Mouse (Mus musculus): Measurements from ENCODE around the gene Tle4.

The Tle4 gene

DNA sequence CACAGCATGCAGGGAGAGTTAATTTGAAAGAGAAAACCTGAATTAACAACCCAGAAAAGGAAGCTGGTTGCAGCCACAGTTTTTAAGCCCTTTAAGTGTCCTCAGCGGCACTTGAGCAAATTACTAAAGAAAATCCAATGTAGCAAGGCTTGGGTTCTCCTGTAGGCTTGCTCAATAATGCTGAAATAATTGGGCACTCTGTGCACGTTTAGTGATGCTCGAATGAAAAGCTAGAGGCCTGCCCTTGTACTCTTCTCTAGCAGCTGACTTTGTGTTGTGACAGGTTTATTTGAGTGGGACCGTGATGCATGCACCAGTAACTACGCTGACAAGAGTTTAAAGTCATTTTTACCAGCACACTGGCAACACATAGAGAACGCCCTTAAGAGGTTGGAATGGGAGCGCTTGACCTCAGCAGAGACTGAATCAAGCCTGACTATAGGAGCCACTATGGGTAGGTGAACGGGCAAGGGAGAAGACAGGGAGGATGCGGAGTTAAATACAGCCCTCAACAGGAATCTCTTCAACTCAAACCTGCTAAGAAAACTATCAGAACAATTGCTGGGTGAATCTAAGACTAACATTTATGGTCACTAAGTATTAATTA is 79.3 kb downstream of the Tle4 start:
- peak; percentile 25 for DNase-seq

DNA sequence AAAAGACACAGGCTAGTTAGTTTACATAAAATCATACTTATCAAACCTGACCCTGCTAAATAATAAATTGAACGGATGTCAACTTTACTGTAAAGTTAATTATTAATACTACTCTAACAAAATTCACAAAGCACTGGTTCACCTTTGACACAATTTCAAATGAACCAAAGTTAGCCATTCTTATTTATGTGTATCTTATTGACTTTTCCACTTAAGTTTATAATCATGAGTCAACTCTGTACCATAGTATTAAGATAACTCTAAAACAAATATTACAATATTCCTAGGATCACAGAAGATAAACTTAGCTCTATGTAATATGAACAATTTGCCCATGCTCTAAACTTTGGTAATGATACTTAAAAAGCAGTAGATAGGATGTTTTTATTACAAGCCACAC is 81.4 kb downstream of the Tle4 start:
- no peak for DNase-seq

GRCm38 (mm10) chr19:14508819-14509218 is 89.0 kb downstream of the Tle4 start:
- DNase-seq: no peak

- DNase-seq: no peak
These were observed 89.9 kb downstream of the Tle4 start for GRCm38 (mm10) chr19:14507911-14508310.

DNA sequence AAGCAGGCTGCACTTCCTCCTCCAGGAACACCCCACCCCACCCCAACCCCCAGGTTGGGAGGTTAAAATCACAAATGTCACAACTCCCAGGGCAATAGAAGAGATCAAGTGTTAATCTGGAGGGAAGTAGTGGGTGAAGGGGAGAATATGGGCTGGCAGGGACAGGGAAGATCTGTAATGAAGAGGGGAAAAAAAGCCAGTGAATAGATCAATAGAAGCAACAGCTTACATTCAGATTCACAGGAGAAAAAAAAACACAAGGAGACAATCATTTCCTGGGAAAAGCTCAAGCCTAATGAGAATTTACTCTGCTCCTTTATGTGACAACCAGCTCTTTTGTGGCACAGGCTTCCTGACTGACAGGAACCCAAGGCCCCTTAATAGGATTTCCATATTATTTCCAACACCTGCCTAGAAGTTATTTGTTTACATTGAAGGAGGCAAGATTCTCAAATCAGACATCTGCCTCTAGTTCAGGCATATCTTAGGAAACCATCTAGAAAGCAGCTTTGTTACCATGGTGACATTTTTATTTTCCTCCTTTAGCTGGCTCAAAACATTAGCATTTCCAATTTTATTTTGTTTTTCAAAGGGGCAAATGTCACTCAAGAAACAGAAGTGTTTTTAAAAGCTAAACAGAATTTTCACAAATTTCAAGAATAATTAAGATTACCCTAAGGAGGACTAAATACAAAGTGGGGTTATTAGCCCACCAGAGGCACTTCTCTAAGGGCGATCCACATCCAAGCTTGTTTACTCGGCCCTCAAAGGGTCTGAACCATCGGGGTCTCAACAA is 90.8 kb downstream of the Tle4 start:
- DNase-seq: no peak

DNA sequence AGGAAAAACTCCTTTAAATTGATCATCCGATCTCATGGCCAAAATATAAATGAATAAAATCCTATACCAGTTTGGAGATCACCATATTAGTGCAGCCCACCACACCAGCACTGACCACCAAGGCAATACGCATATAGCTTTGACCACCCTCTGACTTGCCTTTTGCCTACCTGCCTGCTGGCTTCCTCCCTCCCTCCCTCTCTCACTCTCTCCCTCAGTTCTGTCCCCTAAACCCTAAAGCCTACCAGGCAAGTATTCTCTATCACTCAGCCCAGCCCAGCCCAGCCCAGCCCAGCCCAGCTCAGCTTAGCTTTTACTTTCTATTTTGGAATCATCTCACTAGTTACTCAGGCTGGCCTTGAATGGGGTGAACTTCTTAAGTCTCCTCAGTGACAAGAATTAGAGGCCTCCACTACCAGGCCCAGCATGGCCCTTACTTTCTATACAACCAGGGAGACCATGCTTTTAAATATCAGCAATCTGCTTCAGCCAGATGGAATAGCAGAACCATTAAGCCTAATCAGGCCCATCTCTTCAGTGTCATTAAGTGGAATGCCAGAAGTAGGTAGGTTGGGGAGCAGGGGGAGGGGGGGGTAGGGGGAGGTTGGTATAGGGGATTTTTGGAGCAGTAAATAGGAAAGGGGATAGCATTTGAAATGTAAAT is 91.8 kb downstream of the Tle4 start:
- DNase-seq: no peak

GRCm38 (mm10) chr19:14505401-14505800 is 92.5 kb downstream of the Tle4 start:
- DNase-seq: no peak

- DNase-seq: no peak
These were observed 94.0 kb downstream of the Tle4 start for GRCm38 (mm10) chr19:14503862-14504261.

GRCm38 (mm10) chr19:14502234-14502633 is 95.6 kb downstream of the Tle4 start:
- no peak for DNase-seq

- DNase-seq: no peak
These were observed 97.9 kb downstream of the Tle4 start for GRCm38 (mm10) chr19:14499835-14500425.

DNA sequence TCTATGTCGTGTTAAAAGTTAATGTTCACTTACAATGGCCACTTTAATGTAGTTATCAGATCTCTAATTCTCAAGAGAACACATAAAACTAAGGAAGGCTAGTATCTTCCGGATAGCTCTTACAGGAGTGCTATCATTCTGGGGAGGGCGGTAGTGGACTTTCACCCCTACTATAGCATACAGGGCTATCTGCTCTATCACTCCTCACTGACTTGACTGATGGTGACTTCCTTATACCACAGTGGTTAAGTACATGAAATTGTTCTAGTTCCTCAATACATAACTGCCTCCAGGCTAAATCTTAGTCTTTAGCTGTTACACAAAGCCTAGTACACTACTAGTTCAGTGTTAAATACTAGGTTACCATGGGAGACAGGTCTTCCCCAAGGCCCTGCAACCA is 104.8 kb downstream of the Tle4 start:
- DNase-seq: no peak

- DNase-seq: no peak
These were observed 110.7 kb downstream of the Tle4 start for GRCm38 (mm10) chr19:14487180-14487579.

- no peak for DNase-seq
These were observed 112.7 kb downstream of the Tle4 start for GRCm38 (mm10) chr19:14485176-14485575.

DNA sequence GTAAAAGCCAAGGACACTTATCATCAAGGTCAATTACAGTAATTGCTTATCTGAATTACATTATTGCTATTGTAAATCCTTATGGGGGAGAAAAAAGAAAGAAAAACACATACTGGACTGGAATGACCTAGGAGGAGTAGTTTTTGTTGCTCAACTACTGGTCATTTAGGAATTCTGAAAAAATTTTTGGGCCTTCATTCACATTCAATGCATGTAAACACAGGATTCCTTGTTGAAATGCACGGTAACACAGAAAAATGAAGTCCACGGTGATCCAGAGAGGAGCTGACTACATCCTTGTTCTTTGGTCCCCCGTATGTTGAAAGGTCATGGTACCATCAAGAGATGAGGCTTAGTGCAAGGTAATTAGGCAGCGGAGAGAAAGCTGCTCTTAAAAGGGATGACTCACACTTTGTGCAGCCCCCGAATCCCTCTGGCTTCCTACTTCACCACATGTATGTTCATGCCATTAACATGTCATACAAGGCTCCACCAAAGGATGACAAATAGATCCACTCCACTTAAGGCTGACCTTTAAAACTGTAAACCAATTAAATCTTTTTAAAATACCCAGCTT is 115.2 kb downstream of the Tle4 start:
- no peak for DNase-seq

GRCm38 (mm10) chr19:14481796-14482561 is 115.9 kb downstream of the Tle4 start:
- no peak for DNase-seq

- DNase-seq: no peak
These were observed 118.1 kb downstream of the Tle4 start for GRCm38 (mm10) chr19:14479711-14480110.

DNA sequence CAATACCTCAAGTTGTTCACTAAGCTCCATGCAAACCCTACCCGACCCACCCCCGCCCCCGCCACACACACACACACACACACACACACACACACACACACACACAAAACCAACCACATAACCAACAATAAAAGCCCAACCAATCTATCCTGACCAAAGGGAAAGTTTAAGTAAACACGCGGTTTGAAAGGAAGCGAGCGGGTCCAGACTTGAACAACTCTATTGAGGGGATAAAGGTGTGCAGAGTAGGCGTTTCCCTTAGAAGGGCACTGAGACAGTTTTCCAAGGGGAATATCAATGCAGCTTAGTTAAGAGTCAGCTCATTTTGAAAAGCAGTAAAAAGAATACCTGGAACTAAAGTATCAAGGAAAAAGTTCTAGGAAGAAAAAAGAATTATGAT is 128.5 kb downstream of the Tle4 start:
- no peak for DNase-seq

DNA sequence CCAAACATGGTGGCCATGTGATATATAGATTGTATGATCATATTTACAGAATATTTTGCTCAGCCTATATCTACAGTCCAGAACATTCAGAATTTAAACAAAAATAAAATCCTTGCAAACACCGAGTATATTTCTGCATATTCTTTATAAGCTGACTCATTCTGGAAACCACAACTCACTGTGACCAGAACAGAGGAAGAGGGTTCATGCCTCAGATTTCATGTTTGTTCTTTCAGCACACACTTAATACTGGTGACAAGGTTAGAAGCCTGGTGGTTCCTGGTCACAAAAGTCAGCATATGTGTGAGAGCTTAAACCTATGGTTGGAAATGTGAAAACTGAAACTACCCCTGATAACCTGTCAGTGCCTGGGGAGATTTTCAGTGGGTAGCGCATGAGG is 129.1 kb downstream of the Tle4 start:
- DNase-seq: no peak

- DNase-seq: no peak
These were observed 131.8 kb downstream of the Tle4 start for GRCm38 (mm10) chr19:14466020-14466419.

DNA sequence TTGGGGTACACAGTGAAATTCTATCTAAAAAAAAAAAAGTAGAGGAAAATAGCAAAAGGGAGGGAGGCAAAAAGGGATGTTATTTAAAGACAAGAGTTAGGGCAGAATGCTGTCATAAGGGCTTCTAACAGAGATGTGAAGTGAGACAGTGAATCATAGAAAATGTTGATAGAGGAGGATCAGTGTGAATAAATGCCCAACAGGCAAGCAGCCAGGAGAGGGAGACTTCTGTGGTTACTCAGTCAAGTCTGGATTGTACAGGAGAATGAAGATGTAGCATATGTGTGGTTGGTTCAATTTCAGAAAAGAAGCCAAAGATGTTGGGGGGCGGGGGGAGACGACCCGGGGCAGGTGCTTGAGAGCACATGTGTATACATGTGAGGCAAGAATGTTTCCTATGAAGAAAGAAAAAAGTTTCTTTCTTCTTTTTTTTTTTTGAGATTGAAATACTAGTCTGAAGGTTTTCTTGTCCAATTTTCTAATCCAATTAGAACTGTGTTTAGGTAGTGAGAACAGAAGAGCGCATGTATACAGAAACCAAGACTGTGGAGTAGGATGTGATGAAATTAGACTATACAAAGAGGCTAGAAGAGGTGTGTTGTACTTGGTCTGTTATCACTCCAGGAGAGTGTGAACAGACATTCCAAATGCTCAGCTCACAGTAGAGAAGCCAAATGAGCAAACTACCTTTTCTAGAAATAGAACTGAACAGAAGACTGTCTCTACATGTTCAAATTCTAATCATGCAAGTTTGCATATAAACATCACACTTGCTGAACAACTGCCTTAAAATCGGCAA is 134.4 kb downstream of the Tle4 start:
- no peak for DNase-seq

DNA sequence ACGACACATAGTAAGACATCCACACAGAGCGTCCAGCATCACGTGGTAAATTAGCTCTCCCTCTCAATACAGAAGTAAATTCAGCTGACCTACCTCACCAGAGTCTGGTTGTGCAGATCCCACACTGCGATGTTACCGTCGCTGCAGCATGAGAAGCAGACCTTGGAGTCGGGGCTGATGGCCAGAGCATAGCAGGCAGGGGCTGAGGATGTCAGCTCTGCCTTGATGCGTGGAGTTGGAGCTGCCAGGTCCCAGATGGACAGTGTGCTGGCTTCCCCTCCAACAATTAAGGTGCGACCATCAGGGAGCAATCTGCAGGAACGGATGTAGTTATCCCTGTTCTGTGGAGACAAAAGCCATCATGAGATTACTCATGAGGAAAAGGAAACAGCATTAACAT is 144.4 kb downstream of the Tle4 start:
- no peak for DNase-seq

DNA sequence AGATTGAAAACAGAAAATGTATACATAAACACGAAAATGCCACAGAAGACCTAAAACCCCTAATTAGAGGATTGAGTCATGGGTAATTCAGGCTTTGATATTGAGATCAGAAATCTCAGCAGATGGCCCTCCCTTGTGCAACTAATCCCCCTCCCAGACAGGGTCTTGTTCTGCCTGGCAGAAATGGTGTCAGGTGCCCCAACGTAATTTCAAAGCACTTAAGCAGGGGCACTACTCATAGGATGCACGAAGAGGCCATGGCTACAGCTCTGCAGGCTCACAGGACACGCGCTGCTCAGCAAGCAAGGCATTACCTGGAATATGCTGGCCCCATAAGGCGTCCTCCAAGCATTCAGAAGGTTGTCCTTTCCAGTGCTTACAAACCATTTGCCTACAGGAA is 146.5 kb downstream of the Tle4 start:
- no peak for DNase-seq
